19 mouse cellular contexts compared by ENCODE assay signal in genomic region chr2:21680735-21681270, GRCm38 (mm10).
A peak's percentile ranks its signal among the peaks of the same experiment; 100 is the strongest.
DNase-seq lines count a peak whose midpoint lies in the region; ATAC-seq and TF ChIP-seq lines count a peak whose summit lies in the region.
"Had no signal": no experiment of that assay in that cellular context is flagged by ENCODE, and none has a peak within 500 bp of the region (broad histone marks: within the 10 kb centered on the region; RNA-seq: fewer than 3 reads in every experiment).

No protein-coding gene starts in this region.

- no peak for TF ChIP-seq CTCF in Patski (IDR thresholded peaks at IDR 0.05)

- DNase-seq in Muller cell, postnatal 12 days (ENCODE audit: inconsistent ontology term) = peak; percentile 93
- peak; percentile 44 for DNase-seq in Patski (ENCODE audit: low read depth, low spot score)
- no peak for DNase-seq in ovary, postnatal 10 days (ENCODE audit: low spot score)
- DNase-seq: adrenal gland, adult 2 months; adrenal gland, adult 8-10 months; adrenal gland, postnatal 10 days; adrenal gland, postnatal 14 days; adrenal gland, postnatal 25 days; adrenal gland, postnatal 36 days; B cell, adult 2 months; cerebellum, adult 11 months; cerebellum, adult 11-12 months; cerebellum, adult 18-20 months; cerebellum, adult 8-10 months; cerebellum, adult 9-10 months had no signal

- CTCF ChIA-PET in Patski (lab: Charles Lee) = no interaction called here

- ATAC-seq in Patski = peak; percentile 95
- ATAC-seq in cerebellum, adult (ENCODE audit: insufficient number of reproducible peaks, low FRiP score, low TSS enrichment) = no peak
- ATAC-seq: activated CD4-positive, CD25-positive, alpha-beta regulatory T cell, adult 4 months; CD4-positive, CD25-positive, alpha-beta regulatory T cell, adult 4 months had no signal

- POLR2A ChIA-PET in Patski (lab: Charles Lee) = no interaction called here

- H3K27me3 ChIP-seq in Patski = no peaks in the 10 kb centered on the region
- H3K27me3 ChIP-seq: CH12.LX had no signal

- in situ Hi-C loops in Patski (cut with MboI; ENCODE audit: low pct_unique_long_range_greater_than_20kb) = loop anchor here (10.0 kb wide), 1 partner anchor 386 kb away; no protein-coding TSS in a partner anchor
